Mouse (Mus musculus): ENCODE results near the gene AC124502.3.

- TF ChIP-seq EP300 (IDR thresholded peaks at IDR 0.05): no peak
- TF ChIP-seq CTCF (IDR thresholded peaks at IDR 0.05): no peak
Measured at GRCm38 (mm10) chr19:5072389-5073019, 33.8 kb downstream of the AC124502.3 start.
